Mouse (Mus musculus) embryonic fibroblast, embryonic 13.5 days (primary cell): ENCODE measurements around the gene Filip1.

Source experiments
- CTCF ChIP-seq: IDR thresholded peaks from 2 replicates; pipeline ENCODE4 v1.5.1; 2011; ENCODE audit warnings: mild to moderate bottlenecking, control low read depth, low read length, moderate library complexity, borderline replicate concordance; ENCODE audit not compliant: insufficient read depth
- POLR2A ChIP-seq: IDR thresholded peaks from 2 replicates; pipeline ENCODE4 v1.6.1; 2011; ENCODE audit warnings: low read depth, mild to moderate bottlenecking, control low read depth, low read length, moderate library complexity

GRCm38 (mm10) chr9:79910166-79910565 is 102.5 kb downstream of the Filip1 start:
- TF ChIP-seq CTCF (no peak), POLR2A (no peak)
